Mouse (Mus musculus): ENCODE data around the gene Lmtk3.

Gene Lmtk3

DNA sequence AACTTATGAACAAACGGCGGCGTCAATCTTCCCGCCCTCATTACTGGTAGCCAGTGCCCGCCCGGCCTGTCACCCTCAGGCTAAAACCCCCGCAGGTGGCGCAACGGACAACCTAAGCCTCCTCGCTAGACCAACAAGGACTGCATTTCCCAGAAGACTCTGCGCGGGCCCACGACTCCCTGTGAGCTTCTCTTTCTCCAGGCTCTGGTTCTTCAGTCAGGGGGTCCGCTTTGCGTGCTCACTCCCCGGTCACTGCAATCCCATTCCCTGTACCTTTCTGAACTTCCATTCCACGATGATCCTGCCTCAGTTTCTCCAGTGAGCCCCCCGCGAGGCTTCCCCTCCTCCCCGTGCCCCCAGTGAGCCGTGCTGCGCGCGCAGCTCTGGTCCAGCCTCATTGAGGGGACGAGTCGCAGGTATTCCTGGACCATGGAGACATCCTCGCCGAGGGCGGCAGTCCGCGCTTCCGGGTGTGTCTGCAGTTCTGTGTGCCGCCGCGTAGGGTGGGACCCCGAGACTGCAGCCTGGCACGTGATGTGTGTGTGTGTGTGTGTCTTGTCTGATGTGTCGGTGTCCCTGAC is at the start of gene Lmtk3:
Lmtk3 (plus strand) TSS at position 228 of the 581 bp plus-strand sequence.
- DNase-seq = peak; percentile 45 to 62

DNA sequence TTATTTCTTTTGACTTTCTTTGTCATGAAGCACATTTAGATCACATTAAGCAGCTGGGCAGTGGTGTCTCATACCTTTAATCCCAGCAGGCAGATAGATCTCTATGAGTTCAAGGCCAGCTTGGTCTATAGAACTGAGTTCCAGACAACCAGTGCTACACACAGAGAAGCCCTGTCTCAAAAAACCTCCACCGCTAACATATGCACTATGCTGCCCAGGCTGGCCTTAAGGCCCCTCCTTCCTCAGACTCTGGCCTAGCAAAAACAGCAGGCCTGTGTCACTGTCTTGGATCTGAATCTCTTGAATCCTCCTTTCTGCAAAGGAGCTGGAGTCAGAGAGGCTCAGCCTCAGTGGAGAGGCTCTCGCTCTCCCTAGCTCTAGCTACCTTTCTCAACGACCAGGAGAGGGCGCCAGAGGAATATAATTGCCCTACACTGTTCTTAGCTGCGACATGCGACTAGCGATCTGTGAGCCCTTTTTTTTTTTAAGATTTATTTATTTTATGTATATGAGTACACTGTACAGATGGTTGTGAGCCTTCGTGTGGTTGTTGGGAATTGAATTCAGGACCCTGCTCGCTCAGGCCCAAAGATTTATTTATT is 44.3 kb upstream of the Lmtk3 start:
- peak; percentile 50 to 83 for DNase-seq

DNA sequence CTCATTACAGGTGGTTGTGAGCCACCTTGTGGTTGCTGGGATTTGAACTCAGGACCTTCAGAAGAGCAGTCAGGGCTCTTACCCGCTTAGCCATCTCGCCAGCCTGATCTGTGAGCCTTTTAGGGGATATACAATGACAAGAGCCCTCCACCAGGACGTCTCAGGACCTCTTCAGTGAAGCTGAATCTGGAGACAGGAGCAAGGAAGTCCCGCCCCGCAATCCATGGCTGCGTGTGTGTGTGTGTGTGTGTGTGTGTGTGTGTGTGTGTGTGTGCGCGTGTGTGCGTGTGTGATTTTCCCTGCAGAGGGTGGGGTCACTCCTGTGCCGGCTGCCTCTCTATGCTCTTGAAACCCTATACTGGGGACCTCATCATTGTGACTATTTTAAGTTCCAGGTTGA is 43.7 kb upstream of the Lmtk3 start:
- no peak for DNase-seq

DNA sequence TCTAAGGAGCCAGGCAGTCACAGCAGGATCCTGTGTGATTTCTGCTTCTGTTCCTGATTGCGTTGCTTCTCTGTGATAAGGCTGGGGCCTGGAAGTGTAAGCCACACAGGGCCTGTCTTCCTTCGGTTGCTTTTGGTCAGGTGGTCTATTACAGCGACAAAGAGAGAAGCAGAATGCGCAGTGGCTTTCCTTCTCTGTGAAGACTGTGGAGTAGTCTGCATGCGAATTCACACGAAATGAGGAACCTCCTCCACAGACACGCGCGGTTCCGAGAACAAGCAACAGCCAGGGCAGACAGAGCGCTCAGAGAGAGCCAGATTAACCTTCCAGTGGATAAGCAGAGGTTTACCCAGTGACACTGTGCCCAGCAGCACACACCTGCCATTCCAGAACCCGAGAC is 42.2 kb upstream of the Lmtk3 start:
- no peak for DNase-seq

DNA sequence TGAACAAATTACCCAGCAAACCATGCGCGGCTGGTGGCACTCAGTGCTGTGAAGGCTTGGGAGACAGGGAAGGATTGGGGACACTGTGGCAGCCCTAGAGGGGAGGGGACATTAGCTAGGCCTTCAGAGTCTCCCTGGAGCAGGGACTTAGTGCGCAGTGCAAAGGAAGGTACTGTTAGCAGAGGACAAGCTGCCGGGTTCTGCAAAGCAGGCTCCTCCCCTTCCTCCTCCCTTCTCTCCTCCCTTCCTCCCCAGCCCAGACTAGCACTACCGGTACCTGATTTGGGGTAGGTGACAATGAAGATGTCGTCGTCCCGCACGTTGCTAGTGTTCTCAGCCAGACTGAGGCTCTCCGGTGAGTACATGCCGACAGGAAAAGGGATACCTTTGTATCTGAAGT is 41.8 kb upstream of the Lmtk3 start:
- DNase-seq = peak; percentile 37 to 44

DNA sequence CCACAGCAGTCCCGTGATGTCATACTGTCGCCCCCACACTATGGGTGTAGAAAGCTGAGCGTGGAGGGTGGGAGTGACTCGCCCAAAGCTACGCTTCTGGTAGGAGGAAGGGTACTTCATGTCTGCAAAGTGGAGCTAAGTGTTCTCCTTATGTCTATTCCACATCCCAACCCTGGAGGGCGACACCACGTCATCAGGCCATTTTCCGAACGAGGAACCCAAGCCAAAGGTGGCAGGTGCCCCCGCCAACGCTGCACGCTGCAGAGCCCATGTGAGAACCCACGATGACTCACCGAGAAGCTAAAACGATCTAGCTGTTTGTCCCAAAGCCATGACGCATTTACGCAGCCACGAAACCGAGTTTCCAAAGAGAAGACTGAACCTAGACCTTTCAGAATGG is 41.2 kb upstream of the Lmtk3 start:
- DNase-seq = no peak

DNA sequence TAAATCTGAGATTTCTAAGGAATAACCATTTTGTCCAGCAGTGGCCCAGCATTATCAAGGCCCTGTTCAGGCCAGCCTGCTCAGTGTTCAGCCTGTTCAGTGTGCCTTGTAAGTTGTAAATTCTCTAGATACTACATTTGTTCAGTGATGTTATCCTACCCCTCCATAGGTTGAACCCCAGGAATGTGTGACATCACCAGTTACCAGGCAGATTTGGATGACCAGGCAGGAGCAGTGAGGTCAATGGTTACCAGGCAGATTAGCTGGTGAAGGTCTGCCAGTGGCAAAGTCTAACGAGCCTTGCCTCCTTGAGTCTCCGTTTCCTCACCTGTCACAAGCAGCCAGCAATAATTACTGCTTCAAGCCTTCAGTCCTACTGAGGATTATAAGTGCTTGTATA is 39.2 kb upstream of the Lmtk3 start:
- DNase-seq = peak in 1 of 2 experiments; percentile 37

DNA sequence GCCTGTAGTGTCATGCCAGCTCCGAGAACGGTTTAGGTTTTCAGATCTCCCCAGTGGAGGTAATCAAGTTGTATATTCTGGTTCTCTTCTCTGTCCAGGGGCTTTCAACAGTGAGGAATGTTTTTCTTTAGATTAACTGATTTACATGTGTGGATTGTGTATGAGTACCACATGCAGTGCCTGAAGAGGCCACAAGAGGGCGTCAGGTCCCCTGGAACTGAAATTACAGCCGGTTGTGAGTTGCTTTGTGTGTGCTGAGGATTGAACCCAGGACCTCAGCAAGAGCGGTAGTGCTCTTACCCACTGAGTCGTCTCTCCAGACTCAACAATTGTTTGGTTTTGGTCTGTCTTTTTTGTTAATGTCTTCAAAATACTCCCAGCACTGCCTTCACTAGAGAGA is 37.0 kb upstream of the Lmtk3 start:
- no peak for DNase-seq

DNA sequence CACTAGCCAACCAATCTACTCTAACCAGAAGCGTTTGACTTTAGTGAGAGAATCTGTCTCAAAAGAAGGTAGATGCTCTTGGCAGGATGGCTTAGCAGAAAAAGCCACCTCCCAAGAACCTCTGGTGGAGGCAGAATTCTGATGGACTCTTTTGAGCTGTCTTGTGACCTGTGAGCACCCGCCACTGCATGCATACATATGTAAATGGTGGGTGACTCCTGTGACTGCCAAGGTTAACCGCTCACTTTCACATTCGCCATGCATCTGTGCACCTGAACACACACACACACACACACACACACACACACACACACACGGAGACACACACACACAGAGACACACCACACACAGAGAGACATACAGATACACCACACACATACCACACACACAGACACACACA is 36.1 kb upstream of the Lmtk3 start:
- no peak for DNase-seq

DNA sequence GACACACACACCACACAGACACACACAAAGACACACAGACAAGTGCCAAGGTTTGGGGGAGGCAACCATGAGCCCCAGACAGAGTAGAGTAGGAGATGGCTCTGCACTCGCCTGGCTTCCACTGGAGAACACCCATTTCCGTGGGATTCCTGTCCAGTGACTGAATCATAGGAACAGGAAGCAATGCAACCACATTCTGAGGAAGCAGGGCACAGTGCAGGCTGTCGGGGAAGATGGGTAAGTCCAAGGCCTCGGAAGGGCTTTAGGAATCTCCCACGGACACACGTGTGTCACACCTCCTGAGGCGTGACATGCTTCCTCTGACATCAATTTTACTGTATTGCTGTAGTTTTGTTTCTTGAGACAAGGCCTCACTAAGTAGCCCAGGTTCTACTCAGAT is 35.4 kb upstream of the Lmtk3 start:
- DNase-seq = no peak

DNA sequence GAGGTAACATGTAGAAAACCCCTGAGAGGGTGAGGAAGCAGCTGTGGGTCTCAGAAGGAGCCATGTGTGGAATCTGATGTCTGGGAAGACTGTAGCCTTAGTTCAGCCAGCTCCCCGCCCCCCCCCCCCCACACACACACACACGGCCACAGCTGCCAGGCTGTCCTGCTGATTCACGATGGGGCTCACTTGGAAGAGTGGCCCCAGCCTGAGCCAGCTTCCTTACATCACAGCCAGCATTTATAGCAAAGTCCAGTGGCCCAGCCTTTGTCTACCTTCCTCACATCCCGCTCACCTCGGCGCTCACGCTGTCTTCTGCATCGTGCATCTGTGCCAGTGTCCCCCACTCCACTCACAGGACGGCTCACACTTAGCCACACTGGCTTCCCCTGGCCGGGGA is 34.1 kb upstream of the Lmtk3 start:
- DNase-seq = no peak

DNA sequence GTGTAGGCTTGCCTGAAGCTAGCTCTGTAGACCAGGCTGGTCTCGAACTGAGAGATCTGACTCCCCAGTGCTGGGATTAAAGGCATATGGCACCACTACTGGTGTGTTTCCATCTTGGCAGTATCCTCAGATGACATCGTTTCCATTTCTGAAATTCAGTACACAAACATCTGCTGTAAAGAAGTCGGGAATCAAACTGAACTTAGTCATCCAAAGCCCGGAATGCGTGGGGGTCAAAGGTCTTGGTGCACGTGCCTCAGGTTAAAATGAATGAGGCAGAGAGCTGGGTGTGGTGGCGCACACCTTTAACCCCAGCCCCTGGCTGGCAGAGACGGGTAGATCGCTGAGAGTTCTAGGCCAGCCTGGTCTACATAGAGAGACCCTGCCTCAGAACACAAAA is 33.4 kb upstream of the Lmtk3 start:
- no peak for DNase-seq

DNA sequence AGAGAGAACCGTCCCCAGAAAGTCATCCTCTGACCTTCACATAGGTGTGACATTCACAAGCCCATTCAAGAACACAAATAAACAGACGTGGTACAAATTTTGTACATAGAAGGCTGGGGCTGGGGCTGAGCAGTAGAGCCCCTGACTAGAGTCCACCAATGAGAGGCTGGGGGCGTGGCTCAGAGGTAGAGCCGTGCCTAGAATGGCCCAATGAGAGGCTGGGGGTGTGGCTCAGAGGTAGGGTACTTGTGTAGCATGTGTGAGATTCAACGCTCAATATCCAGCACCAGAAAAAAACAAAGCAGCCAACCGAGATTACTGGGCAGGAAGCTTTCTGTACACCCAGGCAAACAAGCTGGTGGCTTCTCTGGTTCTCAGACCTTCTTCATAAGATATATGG is 27.8 kb upstream of the Lmtk3 start:
- DNase-seq = no peak

DNA sequence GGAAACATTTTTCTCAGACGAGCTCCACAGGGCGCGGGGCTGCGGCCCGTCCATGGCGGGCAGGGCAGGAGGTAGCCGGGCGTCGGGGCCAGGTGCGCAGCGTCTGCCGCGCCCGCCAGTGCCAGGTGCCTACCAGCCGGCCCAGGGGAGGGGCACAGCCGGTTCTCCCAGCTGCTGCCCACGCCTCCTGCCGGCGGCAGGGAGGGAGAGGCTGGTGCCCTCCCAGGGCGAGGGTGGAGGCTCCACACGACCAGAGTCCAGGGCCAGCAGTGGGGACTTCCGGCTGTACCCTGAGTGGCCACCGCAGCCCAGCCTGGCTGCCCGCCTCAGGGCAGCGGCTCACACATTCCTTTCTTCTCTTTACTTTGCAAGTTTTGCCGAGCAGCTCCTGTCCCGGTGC is 24.1 kb upstream of the Lmtk3 start:
- DNase-seq = no peak

DNA sequence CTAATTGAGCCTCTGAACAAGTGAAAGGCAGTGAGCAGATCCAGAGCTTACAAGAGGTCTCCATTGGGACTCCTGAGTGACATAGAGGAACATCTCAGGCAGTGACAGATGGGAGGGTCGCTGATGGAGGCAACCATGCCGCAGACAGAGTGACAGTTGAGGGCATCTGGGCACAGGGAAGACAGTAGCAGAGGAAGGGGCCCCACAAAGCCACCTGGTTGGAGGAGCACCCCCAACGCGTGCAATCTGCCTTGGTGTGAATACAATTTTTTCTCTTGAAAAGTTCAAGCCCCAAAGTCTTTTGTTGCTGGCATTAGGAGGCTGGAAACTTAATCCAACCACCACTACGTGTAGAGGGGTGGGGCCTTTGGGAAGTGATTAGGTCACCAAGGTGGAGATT is 23.4 kb upstream of the Lmtk3 start:
- DNase-seq = no peak

DNA sequence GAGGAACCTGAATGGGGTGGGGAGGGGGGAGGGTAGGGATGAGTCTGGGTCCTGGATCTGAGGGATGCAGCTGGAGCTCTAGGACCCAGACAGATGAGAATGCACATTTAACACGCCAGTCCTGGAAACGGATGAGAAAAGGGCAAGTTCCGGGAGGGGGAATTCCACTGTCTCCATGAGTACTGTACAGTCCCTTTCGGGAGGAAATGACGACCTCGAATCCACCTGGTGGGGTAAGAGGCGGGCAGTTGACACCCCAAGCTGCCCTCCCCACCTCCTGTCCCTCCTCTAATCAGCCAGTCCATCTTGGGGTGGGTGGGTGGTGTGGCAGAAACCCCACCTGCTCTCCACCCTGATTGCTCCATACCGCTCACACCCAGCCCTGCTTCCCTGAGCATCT is 17.5 kb upstream of the Lmtk3 start:
- DNase-seq = no peak

DNA sequence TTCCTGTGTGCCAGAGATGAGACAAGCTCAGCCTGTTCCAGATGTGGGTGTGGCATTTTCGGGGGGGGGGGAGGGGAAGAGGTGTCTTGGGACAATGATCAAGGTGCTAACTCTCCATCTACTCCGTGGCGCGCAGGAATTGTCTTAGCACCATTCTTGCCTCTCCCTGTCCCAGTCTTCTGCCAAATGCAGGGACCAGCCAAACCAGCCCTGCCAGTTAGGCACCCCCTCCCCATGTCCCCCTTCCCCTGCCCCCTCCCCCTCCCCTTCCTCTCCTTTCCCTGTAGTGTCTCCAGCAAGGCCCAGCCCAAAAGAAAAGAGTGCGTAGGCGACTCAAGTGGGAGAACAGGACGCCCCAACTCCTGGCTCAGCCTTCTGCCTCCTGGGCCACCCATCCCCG is 16.8 kb upstream of the Lmtk3 start:
- no peak for DNase-seq

DNA sequence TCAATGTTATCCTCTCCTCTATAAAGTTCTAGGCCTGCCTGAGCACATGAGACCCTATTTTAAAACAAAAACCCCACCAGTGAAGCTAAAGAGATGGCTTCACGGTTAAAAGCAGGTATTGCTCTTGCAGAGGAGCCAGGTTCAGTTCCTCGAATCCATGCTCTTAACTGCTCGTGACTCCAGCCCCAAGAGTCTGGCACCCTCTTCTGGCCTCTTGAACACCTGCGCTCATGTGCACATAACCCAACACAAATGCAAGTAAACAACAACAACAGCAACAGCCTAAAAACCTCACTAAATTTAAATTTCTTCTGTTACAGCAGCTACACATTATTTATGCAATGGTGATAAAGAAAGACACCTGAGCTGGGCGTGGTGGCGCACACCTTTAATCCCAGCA is 16.0 kb upstream of the Lmtk3 start:
- DNase-seq = no peak

DNA sequence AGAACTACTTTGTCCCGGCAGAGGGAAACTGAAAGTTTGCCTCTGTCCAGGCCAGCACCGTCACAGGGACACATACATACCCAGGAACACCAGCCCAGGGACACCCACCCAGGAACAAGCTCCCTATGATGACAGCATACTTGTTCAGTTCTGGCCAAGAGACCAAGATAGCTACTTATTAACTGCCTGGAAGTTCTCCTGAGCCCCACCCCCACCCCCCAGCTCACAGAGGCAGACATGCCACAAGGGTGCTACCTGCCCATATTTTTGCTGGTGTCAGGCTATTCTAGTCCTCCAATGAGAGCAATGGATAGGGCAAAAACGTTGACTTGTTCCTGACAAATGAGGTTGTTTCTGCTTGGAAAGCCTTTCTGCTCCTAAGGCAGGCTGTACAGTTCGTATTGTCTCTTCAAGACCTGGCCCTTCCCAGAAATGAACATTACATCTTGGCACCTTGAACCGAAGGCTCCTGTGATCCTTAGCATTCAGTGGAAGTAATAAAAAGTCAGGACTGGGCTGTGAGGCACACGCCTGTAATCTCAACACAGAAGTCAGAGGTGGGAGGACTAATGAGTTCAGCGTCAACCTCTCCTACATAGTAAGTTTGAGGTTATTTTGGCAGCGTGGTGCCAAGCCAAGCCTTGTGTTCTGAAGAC is 13.0 kb upstream of the Lmtk3 start:
- DNase-seq = no peak

DNA sequence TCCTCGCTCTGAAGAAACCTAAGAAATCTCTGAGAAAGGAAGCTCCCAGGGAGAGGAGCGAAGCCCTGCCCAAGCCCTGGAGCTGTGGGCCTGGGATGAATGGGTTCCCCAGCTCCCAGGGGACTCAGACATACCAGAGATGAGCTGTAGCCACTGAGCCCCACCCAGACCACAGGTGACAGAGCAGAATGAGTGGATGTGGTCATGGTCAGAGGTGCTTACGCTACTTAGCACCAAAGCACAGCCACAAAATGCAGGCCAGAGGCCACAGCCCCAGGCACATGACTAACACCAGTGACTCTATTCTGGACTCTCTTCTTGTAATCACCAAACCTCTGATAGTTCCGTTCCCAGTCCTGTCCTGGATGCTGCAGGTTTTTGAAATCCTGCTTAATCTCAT is 12.4 kb upstream of the Lmtk3 start:
- DNase-seq = no peak

DNA sequence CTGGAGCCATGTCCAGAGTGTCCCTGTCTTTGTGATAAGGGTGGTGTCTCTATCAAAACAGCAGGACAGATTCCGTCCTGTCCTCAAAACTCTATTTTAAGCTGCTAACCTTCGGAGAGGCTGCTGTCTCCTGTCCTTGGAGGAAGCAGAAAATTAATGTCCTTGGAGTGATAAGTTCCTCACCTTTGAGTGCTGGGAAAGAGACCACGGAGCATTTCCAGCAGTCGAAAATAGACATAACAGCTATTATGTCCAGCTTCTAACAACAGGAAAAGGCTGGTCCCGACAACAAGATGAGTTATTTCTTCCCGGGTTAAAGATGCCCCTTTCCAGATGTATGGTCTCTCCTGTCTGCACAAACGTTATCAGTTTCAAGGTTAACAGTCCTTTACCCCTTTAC is 8.3 kb upstream of the Lmtk3 start:
- no peak for DNase-seq

DNA sequence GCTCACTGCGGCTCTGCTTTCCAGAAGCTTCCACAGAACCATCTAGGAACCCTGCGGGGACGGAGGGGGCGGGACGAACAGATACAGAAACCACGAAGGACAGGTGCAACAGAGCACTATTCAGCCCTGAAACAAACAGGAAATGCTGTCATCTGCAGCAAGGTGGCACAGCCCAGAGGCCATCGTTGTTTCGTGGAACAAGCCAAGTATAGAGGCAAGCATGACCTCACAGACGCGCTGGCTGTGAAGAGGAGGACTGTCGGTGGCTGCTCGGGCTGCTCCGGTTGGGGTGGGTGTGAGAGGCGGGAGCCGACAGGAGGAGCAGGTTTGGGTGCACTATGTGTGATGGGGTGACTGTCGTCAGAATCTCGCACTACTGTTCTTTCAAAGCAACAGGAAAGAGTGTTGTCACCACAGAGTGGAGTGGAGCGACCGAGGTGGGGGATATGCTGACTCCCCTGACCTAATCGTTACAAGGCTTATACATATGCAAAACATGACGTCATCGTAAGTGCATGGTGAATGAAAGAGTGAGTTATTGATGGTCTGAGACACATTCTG is 4.4 kb upstream of the Lmtk3 start:
- DNase-seq = no peak

DNA sequence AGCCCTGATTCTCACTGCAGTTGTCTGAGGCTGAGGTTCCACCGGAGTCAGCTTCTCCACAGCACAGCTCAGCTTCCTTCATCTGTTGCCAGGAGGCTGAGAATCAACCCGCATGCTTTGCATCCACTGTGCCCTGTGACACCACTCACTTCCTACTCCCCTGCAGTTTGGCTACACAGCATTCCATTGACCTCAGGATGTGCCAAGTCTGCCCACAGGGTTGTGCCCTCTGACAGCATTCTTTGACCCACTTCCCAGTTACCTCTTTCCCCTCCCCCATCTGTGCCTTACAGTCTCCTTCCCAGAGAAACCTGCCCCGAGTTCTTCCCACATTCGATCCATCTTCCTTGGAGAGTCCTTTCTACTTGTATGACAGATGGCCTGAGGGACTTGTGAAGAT is 1.3 kb upstream of the Lmtk3 start:
- no peak for DNase-seq

DNA sequence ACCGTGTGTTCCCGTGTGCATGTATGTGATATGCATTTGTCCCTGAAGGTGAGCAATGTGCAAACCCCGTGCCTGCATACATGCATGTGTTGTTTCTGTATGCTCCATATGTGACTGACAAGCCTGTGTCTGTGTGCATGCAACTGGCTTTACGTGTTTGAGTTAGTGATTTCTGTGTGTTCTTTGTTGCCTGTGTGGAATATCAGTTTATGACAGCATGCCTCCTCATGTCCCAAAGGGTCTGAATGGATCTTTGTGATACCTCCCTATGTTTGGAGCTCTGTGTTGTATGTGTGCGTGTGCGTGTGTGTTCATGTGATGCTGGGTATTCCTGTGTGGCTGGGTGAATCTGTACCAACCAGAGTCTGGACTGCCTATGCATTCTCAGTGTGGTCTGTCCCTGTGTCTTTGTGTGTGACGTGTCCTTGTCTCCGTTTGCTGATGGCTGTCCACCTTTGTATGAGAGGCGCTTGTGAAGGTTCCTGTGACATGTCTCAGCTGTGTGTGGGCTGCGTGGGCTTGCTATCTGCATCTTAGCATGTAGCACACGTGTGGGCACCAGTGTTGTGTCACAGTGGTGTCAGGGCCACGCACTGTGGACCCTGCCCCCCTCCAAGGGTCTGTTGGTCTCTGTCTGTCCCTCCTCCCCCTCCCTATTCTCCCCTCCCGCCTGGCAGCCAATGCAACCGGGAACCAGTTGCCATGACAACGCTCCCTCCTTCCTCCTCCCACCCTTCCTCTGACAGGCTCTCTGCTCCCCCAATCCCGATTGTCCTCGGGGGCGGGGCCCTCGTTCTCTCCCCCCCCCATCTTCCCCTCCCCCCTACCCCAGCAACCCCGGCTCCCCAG is 1.2 kb downstream of the Lmtk3 start, which contains the start of gene Sult2b1:
Sult2b1 (minus strand) TSS at position 146 of the 849 bp plus-strand sequence.
- no peak for DNase-seq

Data from spleen, adult 18-20 months (tissue).